In the genomic region with DNA sequence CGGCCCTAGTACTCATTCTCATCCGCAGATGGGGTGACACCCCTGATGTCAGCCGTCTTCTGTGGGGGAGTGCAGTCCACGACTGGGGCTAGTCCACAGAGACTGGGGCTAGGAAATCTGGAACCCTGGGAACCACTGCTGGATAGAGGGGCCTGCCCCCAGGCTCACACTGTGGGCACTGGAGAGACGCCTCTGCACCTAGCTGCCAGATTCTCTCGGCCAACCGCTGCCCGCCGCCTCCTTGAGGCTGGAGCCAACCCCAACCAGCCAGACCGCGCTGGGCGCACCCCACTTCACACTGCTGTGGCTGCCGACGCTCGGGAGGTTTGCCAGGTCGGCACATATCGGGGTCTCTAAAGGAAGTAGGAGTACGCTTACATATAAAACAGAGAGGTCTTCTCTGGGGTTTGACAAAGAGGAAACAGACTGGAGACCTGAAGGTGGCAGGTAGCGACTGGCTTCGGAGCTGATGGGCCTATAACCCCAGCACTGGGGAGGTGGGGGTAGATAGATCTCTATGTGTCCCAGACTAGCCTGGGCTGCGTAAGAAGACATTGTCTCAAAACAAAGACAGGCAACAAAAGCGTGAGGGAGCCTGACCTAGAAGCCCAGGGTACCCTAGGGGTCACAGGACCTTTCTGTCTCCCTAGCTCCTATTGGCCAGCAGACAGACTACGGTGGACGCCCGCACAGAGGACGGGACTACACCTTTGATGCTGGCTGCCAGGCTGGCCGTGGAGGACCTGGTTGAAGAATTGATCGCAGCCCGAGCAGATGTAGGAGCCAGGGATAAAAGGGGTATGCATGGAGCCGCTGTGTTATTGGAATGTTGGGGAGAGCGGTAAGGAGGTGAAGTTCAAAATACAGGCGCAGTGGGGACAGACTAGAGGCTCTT, we compare ENCODE assay signal across 8 mouse cellular contexts. TPM values are rescaled to one million over a fixed set of nuclear protein-coding genes. Genes with fewer than 3 reads are reported as not detected.
DNase-seq lines count a peak whose midpoint lies in the region; ATAC-seq and TF ChIP-seq lines count a peak whose summit lies in the region.

No protein-coding gene starts in this region.

- H3K9ac ChIP-seq in hindbrain, embryonic 11.5 days (ENCODE audit: low read depth, low read length) = peak overlapping the region; percentile 94
- H3K9ac ChIP-seq in midbrain, embryonic 12.5 days (replicated peaks) = peak overlapping the region; percentile 87

- H3K4me2 ChIP-seq in hindbrain, embryonic 11.5 days (replicated peaks; ENCODE audit: low read depth, low read length) = peak overlapping the region; percentile 89
- peak overlapping the region; percentile 72 for H3K4me2 ChIP-seq in midbrain, embryonic 12.5 days (replicated peaks)

- no peak for TF ChIP-seq POLR2A in lung, adult 2 months (IDR thresholded peaks at IDR 0.05; ENCODE audit: borderline replicate concordance, extremely low read depth, low read depth, low read length)

- H3K27ac ChIP-seq in hindbrain, embryonic 11.5 days (ENCODE audit: low read depth, low read length) = peak overlapping the region; percentile 99
- H3K27ac ChIP-seq in midbrain, embryonic 12.5 days (replicated peaks) = peak overlapping the region; percentile 99

- TF ChIP-seq CTCF in lung, adult 2 months (IDR thresholded peaks at IDR 0.05; ENCODE audit: insufficient read depth, low read length) = no peak

- H3K4me1 ChIP-seq in lung, adult 2 months (ENCODE audit: control insufficient read depth, insufficient read depth, low read length) = peaks cover 19% of the 10 kb centered on the region
- peaks cover 24% of the 10 kb centered on the region for H3K4me1 ChIP-seq in hindbrain, embryonic 11.5 days (replicated peaks; ENCODE audit: control insufficient read depth, insufficient read depth, low read length)
- H3K4me1 ChIP-seq in midbrain, embryonic 12.5 days = peaks cover 45% of the 10 kb centered on the region

- no peaks in the 10 kb centered on the region for H3K27me3 ChIP-seq in hindbrain, embryonic 11.5 days (ENCODE audit: control insufficient read depth, insufficient read depth, low read length)
- no peaks in the 10 kb centered on the region for H3K27me3 ChIP-seq in midbrain, embryonic 12.5 days

- H3K9me3 ChIP-seq in hindbrain, embryonic 11.5 days (ENCODE audit: control insufficient read depth, low read length) = no peaks in the 10 kb centered on the region
- no peaks in the 10 kb centered on the region for H3K9me3 ChIP-seq in midbrain, embryonic 12.5 days

- H3K36me3 ChIP-seq in hindbrain, embryonic 11.5 days (ENCODE audit: control insufficient read depth, insufficient read depth, low read length) = no peaks in the 10 kb centered on the region
- H3K36me3 ChIP-seq in midbrain, embryonic 12.5 days = no peaks in the 10 kb centered on the region

- DNase-seq in lung, adult 2 months = no peak
- no peak for DNase-seq in lung, postnatal 10 days
- peak; percentile 76 for DNase-seq in embryo, embryonic 10.5 days (ENCODE audit: low spot score)
- no peak for DNase-seq in hindbrain, embryonic 11.5 days (ENCODE audit: low spot score)
- no peak for DNase-seq in layer of hippocampus, postnatal 25 days (ENCODE audit: extremely low spot score in 1 of 2, low spot score in 1 of 2)
- DNase-seq in layer of hippocampus, postnatal 14 days (ENCODE audit: low spot score in 2 of 2) = no peak
- DNase-seq in frontal cortex, postnatal 10 days (ENCODE audit: low spot score in 2 of 2) = no peak

- ATAC-seq in hindbrain, embryonic 11.5 days (ENCODE audit: low FRiP score) = peak; percentile 39
- ATAC-seq in midbrain, embryonic 12.5 days (ENCODE audit: low FRiP score, low read depth) = peak; percentile 36

- WGBS in lung, adult 2 months = 43% methylated on average over 32 of the region's 32 CpGs
- WGBS in hindbrain, embryonic 11.5 days = 16% methylated on average over 32 of the region's 32 CpGs
- WGBS in midbrain, embryonic 12.5 days = 15% methylated on average over 32 of the region's 32 CpGs

- peak overlapping the region; percentile 78 for H3K4me3 ChIP-seq in lung, adult 2 months (replicated peaks; ENCODE audit: extremely low read depth, low read depth, low read length)
- H3K4me3 ChIP-seq in hindbrain, embryonic 11.5 days (ENCODE audit: low read depth, low read length) = peak overlapping the region; percentile 67
- peak overlapping the region; percentile 77 for H3K4me3 ChIP-seq in midbrain, embryonic 12.5 days

RNA-seq across cellular contexts. Expression of a gene that starts 3.5 kb away (rescaled TPM):
- 32.2 and 35.6 TPM in 2 replicates for polyA plus RNA-seq in lung, adult 2 months (2012; rRNA removed)
- polyA plus RNA-seq in hindbrain, embryonic 11.5 days (2014; fragmentation: Nextera tagmentation; extraction: Ambion mirVana) = 3.2 and 5.9 TPM in 2 replicates
- polyA plus RNA-seq in midbrain, embryonic 12.5 days (2016; fragmentation: Nextera tagmentation; extraction: Ambion mirVana) = 2.9 and 3.3 TPM in 2 replicates
- total RNA-seq in layer of hippocampus, postnatal 25 days (2021) = 1 to 10 TPM; 1.3 to 2.1 TPM
- 1 to 10 TPM; 3.1 to 3.5 TPM for total RNA-seq in layer of hippocampus, postnatal 14 days (2021)

RNA-seq across cellular contexts. Expression of a gene that starts 4.9 kb away (rescaled TPM):
- 87.8 and 88.3 TPM in 2 replicates for polyA plus RNA-seq in lung, adult 2 months (2012; rRNA removed)
- polyA plus RNA-seq in hindbrain, embryonic 11.5 days (2014; fragmentation: Nextera tagmentation; extraction: Ambion mirVana) = 16.6 and 17.3 TPM in 2 replicates
- polyA plus RNA-seq in midbrain, embryonic 12.5 days (2016; fragmentation: Nextera tagmentation; extraction: Ambion mirVana) = 20.8 and 22.5 TPM in 2 replicates
- 10 to 100 TPM; 55.8 to 61.5 TPM for total RNA-seq in layer of hippocampus, postnatal 25 days (2021)
- 10 to 100 TPM; 43.5 to 52.7 TPM for total RNA-seq in layer of hippocampus, postnatal 14 days (2021)

RNA-seq across cellular contexts. Expression of a gene that starts 11.5 kb away (rescaled TPM):
- 1,792 and 1,921 TPM in 2 replicates for polyA plus RNA-seq in lung, adult 2 months (2012; rRNA removed)
- polyA plus RNA-seq in hindbrain, embryonic 11.5 days (2014; fragmentation: Nextera tagmentation; extraction: Ambion mirVana) = 1.7 and 2.2 TPM in 2 replicates
- 2.2 and 2.3 TPM in 2 replicates for polyA plus RNA-seq in midbrain, embryonic 12.5 days (2016; fragmentation: Nextera tagmentation; extraction: Ambion mirVana)
- total RNA-seq in layer of hippocampus, postnatal 25 days (2021) = 1 to 10 TPM in 1 of 2 experiments, under 1 TPM in 1; 0.94 to 1.1 TPM
- 1 to 10 TPM; 1.2 to 1.5 TPM for total RNA-seq in layer of hippocampus, postnatal 14 days (2021)

RNA-seq across cellular contexts. Expression of a gene that starts 17.4 kb away (rescaled TPM):
- polyA plus RNA-seq in lung, adult 2 months (2012; rRNA removed) = 52.0 and 83.7 TPM in 2 replicates
- polyA plus RNA-seq in hindbrain, embryonic 11.5 days (2014; fragmentation: Nextera tagmentation; extraction: Ambion mirVana) = 175 and 182 TPM in 2 replicates
- 240 and 243 TPM in 2 replicates for polyA plus RNA-seq in midbrain, embryonic 12.5 days (2016; fragmentation: Nextera tagmentation; extraction: Ambion mirVana)
- total RNA-seq in layer of hippocampus, postnatal 25 days (2021) = 10 to 100 TPM; 81.0 to 85.5 TPM
- total RNA-seq in layer of hippocampus, postnatal 14 days (2021) = 10 to 100 TPM; 85.7 to 92.9 TPM

RNA-seq across cellular contexts. Expression of a gene that starts 17.9 kb away (rescaled TPM):
- polyA plus RNA-seq in lung, adult 2 months (2012; rRNA removed) = 172 TPM in 2 replicates
- 73.8 and 81.2 TPM in 2 replicates for polyA plus RNA-seq in hindbrain, embryonic 11.5 days (2014; fragmentation: Nextera tagmentation; extraction: Ambion mirVana)
- 82.8 and 86.2 TPM in 2 replicates for polyA plus RNA-seq in midbrain, embryonic 12.5 days (2016; fragmentation: Nextera tagmentation; extraction: Ambion mirVana)
- 100 to 1,000 TPM; 170 to 172 TPM for total RNA-seq in layer of hippocampus, postnatal 25 days (2021)
- 100 to 1,000 TPM; 156 to 167 TPM for total RNA-seq in layer of hippocampus, postnatal 14 days (2021)

Comparison
In these comparisons a context has a peak if more than half of its experiments do, and no peak if none do; other contexts are left out.
1. RNA of a gene that starts 11.5 kb away (polyA plus RNA-seq): 1,792 to 1,921 TPM in lung, adult 2 months; 2.2 to 2.3 TPM in midbrain, embryonic 12.5 days and 1.7 to 2.2 TPM in hindbrain, embryonic 11.5 days; every median in the first group is over 100 times any median in the second.
2. Peak in every context shown above with its lines, with median percentiles within 50 percentile points of each other: H3K4me3 ChIP-seq.